Mouse (Mus musculus) cerebellum, postnatal 25 days (tissue): ENCODE data around the gene Rflna.
A peak's percentile ranks its signal among the peaks of the same experiment; 100 is the strongest.

Experiments used
- DNase-seq, 2 experiments: peaks; one replicate each; pipeline ENCODE4 v3.0.0; 2021; ENCODE audit warnings: mixed read lengths in 2 of 2

Rflna gene

GRCm38 (mm10) chr5:125053661-125054060, 50.6 kb downstream of the Rflna start:
- no peak for DNase-seq

GRCm38 (mm10) chr5:125055901-125056300, 52.9 kb downstream of the Rflna start:
- DNase-seq: no peak

- DNase-seq: no peak
Observed at GRCm38 (mm10) chr5:125056331-125056695, 53.3 kb downstream of the Rflna start.

- DNase-seq: peak; percentile 42 to 49
Observed at GRCm38 (mm10) chr5:125056696-125057554, 53.9 kb downstream of the Rflna start.

GRCm38 (mm10) chr5:125057555-125058266, 54.7 kb downstream of the Rflna start:
- DNase-seq: peak; percentile 39 to 45

- peak; percentile 82 to 90 for DNase-seq
Observed at GRCm38 (mm10) chr5:125058267-125058668, 55.2 kb downstream of the Rflna start.
